Mouse (Mus musculus): ENCODE results near the gene Zcchc14.

The Zcchc14 gene

DNA sequence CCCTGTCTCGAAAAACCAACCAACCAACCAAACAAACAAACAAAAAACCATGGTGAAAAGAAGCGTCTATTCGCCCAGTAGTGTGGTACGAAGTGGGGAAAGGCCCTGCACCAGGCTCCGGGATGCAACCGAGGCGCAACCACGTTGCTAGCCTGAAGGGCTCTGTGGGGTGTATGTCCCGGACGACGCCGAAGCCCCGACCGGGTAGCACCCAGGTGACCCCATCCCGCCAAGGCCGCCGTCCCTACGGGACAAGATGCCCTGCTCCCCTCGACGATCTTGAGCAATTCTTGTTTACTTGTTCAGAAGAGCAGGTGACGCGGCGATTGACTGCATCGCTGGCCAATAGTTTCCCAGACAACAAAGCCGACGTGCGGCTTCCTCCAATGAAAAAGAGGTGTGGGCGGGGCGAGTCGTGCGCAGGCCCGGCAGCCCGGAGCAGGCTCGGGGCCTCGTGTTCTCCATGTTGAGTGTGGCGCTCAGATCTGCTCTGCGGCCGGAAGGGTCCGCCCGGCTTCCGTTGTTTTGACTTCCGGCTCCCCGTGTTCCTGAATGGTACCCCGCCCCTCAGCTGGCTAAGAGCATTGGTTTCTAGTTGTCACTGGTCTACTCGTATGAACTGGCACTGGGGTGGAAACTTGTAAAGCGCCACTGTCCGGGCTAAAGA, 67.4 kb downstream of the Zcchc14 start:
- peak; percentile 90 for ATAC-seq (ENCODE audit: low TSS enrichment)

DNA sequence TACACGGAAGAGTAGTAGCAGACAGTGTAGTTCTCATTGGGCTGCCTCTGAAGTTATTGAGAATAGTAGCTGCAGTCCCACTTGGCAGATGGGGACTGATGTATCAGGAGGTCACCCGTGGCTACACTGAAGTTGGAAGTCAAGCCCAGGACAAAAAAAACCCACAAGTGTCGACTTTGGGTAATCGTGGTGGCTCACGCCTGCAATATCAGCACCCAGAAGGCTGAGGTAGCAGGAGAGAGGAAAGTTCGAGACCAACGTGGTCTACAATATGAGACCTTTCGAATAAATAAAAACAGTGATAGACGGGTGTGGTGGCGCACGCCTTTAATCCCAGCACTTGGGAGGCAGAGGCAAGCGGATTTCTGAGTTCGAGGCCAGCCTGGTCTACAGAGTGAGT, 68.0 kb downstream of the Zcchc14 start:
- ATAC-seq (ENCODE audit: low TSS enrichment), result no peak

DNA sequence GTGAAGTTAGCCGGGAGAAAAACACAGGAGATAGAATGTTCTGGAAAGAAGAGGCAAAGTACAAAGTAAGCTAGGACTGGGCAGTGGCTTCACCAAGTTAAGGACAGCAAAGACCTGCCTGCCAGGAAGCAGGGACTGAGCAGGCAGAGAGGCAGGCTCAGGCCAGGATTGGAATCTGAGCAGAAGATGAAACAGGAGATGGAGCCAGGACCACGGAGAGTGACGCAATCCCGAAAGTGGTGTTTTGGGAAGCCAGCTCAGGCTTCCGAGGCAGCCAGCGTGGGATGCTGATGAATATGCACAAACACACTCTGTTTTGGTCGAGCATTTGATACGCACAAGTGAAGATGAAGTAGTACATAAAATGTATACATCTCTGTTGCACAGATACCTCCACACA, 69.0 kb downstream of the Zcchc14 start:
- ATAC-seq (ENCODE audit: low TSS enrichment), result peak; percentile 55

DNA sequence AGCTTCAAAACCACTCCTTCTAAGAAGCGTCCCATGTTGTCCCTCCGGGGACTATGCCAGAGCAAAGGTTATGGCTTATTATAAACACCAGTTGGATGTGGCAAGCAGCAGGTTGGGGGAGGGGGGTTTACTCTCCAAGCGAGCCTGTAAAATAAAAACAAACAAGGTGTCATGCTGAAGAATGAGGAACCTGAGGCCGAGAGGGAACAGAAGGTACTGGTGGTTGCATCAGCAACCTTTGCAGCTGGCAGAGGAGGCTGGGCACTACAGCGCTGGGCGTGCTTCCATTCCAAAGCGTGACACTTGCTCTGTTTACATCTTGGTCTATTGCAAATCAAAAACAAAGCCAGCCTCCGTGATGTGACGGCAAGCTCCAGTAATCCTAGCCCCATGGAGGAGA, 72.2 kb downstream of the Zcchc14 start:
- no peak for ATAC-seq (ENCODE audit: low TSS enrichment)

DNA sequence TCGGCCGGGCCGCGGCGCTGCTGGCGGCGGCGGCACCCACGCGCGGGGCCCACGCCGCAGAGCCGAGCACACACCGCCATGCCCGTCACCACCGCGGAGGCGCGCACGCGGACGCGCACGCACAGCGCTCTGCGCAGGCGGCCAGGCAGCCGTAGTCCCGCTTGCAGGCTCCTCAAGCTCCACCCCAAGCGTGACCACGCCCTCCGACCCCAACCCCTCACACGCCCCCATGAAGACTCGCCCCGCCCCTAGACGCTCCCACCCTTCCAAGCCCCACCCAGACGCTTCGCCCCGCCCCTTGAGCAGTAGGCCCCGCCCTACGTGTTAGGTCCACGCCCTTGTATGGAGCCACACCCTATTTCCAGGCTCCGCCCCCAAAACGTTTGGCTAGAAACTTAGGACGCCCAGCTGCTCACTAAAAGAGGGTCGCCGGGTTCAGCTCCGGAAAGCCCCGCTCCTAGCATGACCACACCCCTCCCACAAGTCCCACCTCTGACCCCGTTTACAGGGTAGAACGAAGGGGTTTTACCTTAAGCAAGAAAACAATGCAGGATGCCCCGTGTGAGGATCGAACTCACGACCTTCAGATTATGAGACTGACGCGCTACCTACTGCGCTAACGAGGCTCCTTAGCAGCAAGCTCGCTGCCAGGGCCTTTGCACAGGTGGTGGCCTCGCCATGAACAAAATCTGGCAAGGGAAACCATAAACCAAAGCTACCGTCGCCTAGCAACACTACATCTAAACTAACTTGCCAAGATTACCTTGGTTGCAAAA, 73.8 kb downstream of the Zcchc14 start, which contains the start of gene Fbxo31:
TSS of gene Fbxo31 (minus strand) at position 131 of the 776 bp plus-strand sequence.
- peak; percentile 78 for ATAC-seq (ENCODE audit: low TSS enrichment)

DNA sequence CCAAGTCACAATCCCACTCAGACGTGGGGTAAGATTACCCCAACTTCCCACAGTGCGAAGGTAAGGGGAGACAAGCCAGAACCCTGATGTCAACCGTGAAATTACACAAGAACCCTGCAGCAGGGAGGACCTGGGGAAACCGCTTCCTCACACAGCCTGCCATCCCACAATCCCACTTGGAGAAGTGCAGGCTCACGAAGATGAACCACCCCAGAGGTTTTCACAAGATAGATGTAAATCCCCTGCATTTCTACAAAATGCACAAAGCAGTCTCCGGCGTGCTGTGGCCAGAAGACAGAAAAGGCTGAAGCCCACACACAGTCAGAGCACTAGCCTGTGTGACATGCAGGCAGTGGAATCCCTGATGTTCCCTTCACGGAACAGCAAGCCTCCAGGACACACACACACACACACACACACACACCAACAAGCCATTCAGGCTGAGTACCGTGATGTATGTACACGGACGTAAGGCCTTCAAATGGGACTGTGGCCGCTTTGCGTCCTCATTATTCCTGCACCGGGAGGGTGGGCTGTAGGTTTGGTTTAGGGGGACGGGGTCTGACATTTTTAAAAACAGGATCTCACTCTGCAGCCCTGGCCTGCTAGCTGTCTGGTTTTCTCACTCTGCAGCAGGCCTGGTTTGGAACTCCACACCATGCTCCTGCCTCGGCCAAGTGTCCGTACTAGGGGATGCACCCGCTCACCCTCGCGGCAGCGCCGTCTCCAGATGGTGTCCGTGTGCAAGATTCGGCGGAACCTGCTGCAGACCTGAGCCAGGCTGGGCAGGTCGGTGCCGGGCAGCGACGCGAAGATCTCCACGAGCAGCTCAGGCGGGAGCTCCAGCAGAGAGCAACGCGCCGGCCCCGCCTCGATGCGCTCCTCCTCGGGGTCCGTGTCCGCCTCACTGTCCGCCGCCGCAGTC, 74.7 kb downstream of the Zcchc14 start:
- ATAC-seq (ENCODE audit: low TSS enrichment), result peak; percentile 24; the same call in 1 of the 2 replicates

DNA sequence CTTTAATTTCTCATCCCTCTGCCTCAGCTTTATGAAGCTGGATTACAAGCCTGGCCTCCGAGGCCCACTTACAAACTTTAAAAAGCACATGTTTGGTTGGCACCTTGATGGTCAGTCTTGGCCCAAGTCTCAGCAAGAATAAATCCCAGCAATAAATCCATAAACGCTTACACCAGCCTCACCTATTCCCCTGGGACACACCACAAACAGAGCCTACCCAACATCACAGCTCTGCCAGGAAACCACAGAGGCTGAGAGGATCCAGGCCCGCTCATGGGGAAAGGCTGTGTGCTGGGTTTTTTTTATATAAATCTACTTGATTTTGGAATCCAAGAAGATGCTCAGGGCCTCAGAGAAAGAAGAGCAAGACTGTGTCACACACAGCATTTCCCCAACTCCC, 77.0 kb downstream of the Zcchc14 start:
- no peak for ATAC-seq (ENCODE audit: low TSS enrichment)

DNA sequence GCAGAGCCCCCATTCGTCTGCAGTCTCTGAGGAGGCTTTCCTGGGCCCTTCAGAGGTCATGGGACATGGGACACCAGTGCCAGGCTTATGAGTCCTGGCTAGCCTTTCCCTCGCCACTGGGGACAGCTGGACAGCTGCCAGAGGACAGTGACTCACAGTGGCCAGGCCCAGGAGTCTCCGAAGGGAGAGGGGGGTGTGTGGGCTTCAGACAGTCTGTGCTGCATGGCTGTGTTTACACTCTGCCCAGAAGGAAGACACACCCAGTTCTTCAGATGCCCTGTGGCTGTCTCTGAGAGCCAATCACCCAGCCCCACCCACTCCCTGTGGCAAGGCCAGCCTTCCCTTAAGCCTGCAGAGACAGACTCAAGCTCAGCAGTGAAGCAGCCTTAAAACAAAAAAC, 79.4 kb downstream of the Zcchc14 start:
- ATAC-seq (ENCODE audit: low TSS enrichment), result no peak

DNA sequence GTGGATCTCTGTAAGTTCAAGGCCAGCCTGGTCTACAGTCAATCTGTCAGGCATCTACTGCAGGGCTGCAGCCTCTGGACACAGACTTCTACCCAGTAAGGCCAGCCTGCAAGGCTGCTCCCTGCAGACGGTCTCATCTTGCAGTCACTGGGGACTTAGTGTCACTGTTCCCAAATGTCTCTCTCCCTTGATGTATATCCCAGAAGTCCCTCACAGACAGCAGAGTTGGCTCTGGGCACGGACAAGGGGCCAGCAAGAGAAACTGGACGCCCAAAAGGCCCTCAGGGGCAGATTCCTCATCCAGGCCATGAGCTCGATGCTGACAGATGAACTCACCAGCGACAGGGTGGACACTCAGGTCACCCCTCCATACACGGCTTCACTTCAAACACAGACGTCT, 80.6 kb downstream of the Zcchc14 start:
- ATAC-seq (ENCODE audit: low TSS enrichment), result no peak

DNA sequence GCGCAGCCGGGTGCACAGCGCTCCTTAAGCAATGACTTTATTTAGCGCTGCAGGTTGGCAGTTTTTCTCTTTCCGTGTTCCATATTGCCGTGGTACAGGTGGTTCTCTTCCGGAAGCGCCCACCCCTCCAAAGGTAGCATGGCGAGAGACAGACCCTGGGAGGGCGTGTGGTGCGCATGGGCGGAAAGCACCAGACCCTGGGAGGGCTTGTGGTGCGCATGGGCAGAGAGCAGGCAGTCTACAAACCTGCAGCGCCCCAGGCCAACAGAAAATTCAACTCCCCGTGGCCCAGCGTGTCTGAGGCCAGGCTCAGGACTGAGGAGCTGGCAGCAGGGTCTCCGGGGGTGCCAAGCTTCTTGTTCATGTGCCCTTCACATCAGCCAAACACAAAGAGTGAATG, 81.9 kb downstream of the Zcchc14 start:
- peak; percentile 24; the same call in 1 of the 2 replicates for ATAC-seq (ENCODE audit: low TSS enrichment)

DNA sequence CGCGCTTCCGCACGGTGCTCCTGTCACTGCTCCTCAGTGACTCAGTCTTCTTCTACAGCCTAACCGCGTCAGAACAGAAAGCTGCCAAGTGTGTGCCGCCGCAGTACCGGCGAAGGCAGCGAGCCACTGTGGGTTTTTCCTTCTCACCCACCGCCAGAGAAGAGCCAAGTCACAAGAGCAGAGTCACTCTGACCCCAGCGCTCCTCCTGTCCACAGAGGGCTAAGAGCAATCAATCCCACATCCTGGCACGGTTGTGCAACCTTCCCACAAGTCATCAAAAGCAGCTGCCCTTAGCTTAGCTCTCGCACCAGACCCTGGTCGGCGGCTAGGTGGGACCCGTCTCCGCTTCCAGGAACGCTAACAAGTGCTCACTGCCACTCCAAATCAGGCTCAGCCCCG, 82.4 kb downstream of the Zcchc14 start:
- peak; percentile 81 for ATAC-seq (ENCODE audit: low TSS enrichment)

DNA sequence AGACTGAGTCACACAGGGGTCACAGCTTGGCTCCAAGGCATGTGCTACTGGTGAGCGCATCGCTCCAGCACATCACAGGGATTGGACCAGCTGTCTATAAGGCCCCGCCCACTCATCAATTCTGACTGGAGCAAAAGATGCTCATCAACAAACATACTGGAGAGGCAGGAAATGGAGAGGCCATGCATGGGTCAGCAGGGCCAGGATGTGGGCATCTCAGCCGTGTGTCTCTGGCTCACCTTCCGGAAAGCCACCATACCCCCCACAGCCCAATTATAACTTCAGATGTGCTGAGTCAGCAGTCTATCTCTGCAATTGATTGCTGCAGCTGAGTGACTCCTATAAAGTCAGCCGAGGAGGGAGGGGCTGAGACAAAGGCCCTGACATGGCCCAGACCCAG, 84.4 kb downstream of the Zcchc14 start:
- ATAC-seq (ENCODE audit: low TSS enrichment), result no peak

DNA sequence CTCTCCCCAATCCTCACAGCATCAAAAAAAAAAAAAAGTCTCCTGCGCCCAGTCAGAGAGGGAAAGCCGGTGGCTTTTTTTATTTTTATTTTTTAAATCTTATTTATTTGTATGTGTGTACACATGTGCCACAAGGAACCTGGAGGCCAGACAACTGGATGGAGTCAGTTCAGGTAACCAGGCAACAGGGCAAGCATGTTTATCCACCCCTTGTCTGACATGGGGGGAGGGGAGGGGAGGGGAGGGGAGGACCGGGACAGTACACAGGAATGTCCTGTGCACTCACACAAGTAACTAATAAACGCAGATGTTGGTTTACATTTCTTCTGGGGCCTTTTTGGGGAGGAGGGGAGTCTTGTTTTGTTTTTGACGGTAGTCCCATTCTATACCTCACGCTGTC, 89.0 kb downstream of the Zcchc14 start:
- ATAC-seq (ENCODE audit: low TSS enrichment), result no peak

DNA sequence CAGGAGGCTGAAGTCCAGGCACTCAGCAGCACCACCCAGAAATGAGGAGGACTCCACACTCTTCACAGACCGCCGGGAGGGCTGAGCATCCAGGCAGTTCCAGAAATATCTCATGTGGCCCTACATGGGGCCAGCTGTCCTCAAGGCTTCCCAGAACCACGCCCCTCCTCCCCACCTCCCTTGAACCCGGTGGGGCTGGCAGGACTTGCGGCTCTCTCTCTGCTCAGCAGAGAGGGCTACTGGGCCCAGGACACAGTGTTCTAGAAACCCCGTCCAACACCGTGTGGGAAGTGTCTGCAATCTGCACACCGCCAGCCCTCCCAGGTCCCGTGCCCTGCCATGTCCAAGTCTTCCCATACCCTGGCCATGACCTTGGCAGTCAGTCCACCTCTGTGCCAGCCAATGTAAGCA, 89.8 kb downstream of the Zcchc14 start:
- ATAC-seq (ENCODE audit: low TSS enrichment), result peak; percentile 26; the same call in 1 of the 2 replicates

DNA sequence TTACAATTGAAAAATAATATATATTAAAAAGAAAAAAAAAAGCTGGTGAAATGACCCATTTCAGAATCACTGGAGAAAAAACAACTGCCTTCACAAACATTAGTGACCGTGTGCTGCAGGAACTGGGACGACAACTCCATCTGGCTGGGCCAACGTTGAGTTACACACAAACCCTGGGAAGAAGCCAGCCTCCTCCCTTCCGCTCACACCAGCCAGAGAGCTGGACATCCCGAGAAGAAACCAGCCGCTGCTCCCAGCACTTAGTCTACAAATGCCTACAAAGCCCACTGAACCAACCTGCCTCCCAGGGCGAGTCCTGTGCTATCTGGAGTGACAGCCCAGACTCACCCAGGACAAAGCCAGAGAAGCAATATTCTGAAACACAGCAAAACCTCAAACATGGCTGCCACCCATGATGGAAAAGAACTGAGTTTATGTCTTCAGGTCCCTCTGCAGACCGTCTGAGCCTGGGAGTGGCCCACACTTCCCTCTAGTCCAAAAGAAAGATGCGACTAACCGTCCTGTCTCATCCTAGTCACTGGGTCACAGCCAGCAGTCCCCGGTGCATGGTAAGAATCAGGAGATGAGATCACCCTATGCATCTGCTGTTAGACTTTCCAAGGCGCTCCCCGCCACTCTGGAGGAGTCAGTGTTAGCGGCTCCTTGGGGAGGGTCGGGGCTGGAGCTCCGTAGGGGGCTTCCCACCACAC, 90.9 kb downstream of the Zcchc14 start:
- ATAC-seq (ENCODE audit: low TSS enrichment), result peak; percentile 58

DNA sequence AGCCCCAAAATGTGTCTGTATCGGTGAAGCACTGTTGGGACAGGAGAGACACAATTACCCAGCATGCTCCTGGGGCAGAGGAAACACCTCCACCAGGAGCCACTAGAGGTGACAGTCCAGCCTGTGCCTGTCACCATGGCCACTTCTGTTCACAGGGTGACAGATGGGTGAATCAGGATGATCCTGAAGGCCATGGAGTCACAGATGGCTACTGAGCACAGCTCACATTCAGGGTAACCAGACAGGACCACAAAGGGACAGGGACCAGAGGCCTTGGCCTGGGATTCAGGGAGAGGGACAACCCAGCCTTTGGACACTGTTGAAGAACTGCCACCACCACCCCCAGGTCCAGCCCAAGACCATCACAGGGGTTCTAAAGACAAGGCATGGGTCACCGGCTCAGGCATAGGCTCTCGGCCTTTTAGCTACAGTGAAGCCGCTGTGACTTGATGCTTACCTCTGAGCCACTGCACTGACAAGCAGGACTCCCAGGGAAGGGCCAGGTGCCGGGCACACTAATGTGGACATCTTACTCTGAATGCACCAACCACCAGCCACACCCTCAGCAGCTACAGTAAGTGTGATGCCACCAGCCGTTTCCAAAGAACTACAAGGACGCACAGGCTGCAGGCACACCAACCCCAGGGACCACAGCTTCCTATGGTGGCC, 92.1 kb downstream of the Zcchc14 start:
- ATAC-seq (ENCODE audit: low TSS enrichment), result no peak

DNA sequence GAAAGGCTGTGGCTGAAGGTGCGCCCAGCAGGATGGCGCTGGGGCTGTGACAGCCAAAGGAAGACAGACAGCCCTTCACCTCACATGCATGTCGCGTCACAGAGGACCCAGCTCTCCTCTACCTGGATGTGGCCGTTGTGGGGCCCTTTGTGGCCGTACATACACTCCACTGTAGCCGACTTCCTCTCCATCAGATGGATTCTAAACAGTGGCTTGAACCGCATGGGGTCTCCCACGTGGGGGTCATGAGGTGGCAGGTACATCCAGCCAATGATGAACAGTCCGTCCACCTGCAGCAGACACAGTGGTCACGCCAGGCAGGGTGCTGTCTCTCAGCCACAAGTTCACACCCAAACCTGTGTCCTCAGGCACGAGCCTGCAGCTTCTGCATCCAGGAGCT, 92.9 kb downstream of the Zcchc14 start:
- ATAC-seq (ENCODE audit: low TSS enrichment), result no peak

DNA sequence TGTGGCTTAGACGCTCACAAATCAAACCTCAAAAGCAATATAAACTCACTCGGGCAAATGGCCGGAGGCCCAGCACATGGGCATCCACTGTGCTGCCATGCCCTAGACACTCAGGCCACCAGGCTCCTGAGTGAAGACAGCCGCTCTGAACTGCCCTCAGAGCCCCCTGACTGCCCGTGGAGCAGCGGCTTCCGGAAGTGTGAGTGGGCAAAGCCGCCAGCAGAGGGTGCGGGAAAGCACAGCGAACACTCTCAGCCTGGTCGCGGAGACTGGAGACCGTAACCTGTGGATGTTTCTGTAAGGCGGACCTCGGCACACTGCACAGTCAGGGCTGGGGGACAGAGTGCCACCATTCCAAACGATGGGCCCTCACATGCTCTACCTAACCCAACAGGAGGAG, 94.2 kb downstream of the Zcchc14 start:
- no peak for ATAC-seq (ENCODE audit: low TSS enrichment)

DNA sequence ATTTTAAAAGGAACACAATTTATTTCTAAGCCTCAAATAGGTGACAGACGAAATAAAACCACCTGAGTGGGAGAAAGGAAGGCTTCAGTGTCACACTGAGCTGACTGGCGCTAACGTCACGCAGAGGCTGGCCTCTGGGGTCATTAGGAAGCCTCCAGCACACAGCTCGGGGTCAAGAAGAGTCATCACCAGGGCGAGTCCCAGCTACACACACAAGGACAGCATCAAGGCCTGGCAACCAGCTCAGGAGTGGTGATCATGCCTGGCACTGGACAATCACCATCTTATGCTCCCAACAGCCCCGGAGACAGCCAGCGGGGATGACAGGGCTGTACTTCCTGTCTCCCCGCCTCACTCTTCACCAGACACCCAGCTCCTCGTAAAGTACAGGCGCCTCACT, 95.0 kb downstream of the Zcchc14 start:
- no peak for ATAC-seq (ENCODE audit: low TSS enrichment)

DNA sequence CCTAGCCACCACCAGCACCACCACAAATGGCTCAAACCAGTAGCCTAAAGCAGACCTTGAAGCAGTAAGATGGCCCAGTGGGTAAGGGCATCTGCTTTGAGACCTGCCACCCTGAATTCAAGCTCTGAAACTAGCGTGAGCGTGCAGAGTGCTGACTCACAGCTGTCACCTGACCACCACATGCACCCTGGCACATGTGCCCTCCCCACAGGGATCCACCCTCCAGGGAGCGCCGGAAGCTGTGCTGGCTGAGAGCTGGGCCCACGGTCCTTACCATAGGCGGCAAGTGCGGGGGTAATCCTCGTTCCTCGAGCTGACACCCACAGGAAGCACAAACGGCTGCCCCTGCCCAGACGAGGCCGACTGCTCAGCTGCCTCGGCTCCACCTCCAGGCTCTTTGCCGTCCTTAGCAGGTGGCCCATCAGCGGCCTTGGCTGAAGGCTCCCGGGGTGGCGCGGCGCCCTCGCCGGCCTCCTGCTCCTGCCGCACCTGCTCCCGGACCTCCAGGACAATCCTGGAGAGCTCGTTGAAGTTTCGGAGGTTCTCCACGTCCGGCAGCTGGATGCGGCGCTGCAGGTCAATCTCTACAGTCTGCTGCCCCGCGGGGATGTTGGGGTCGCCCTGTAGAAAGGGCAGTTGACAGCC, 98.7 kb downstream of the Zcchc14 start:
- peak; percentile 54 for ATAC-seq (ENCODE audit: low TSS enrichment)

DNA sequence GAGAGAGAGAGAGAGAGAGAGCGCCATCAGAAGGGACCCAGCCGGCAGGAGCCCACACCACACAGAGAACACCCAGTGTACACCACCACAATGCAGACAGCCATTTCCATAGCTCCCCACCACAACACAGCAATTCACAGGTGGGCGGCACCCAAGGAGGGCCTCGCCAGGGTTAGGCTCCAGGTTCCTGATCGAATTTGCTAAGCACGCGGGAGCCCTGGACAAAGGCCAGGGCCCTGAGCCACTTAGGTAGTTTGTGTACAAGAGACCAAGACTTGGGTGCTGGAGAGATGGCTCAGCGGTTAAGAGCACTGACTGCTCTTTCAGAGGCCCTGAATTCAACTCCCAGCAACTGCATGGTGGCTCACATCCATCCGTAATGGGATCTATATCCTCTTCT, 100.2 kb downstream of the Zcchc14 start:
- ATAC-seq (ENCODE audit: low TSS enrichment), result no peak
